Comparison of ENCODE assay signal across 29 mouse cellular contexts in genomic region chr11:116618666-116619065, GRCm38 (mm10). TPM values are rescaled to one million over a fixed set of nuclear protein-coding genes. Genes with fewer than 3 reads are reported as not detected.
DNase-seq lines count a peak whose midpoint lies in the region; ATAC-seq and TF ChIP-seq lines count a peak whose summit lies in the region.
"Had no signal": no experiment of that assay in that cellular context is flagged by ENCODE, and none has a peak within 500 bp of the region (broad histone marks: within the 10 kb centered on the region; RNA-seq: fewer than 3 reads in every experiment).

No protein-coding gene starts in this region.

- H3K9ac ChIP-seq in heart, adult 2 months (ENCODE audit: low read depth, low read length) = no peak overlapping the region
- H3K9ac ChIP-seq in liver, embryonic 11.5 days (ENCODE audit: low read depth, low read length) = no peak overlapping the region
- H3K9ac ChIP-seq in liver, postnatal 0 days (replicated peaks) = no peak overlapping the region
- no peak overlapping the region for H3K9ac ChIP-seq in hindbrain, embryonic 16.5 days (ENCODE audit: low read depth, low read length)
- H3K9ac ChIP-seq: forebrain, embryonic 15.5 days; heart, embryonic 15.5 days; hindbrain, embryonic 15.5 days; limb, embryonic 12.5 days; lung, embryonic 14.5 days had no signal

- H3K36me3 ChIP-seq in heart, adult 2 months (ENCODE audit: control insufficient read depth, insufficient read depth, low read length) = peaks cover 2% of the 10 kb centered on the region; the same call in 1 of the 2 replicates
- H3K36me3 ChIP-seq in liver, embryonic 11.5 days (ENCODE audit: control insufficient read depth, insufficient read depth, low read length) = no peaks in the 10 kb centered on the region
- no peaks in the 10 kb centered on the region; the same call in 1 of the 2 replicates for H3K36me3 ChIP-seq in liver, postnatal 0 days (replicated peaks; ENCODE audit: insufficient read depth, low read length)
- no peaks in the 10 kb centered on the region for H3K36me3 ChIP-seq in hindbrain, embryonic 16.5 days (ENCODE audit: control insufficient read depth, insufficient read depth, low read length)
- H3K36me3 ChIP-seq: forebrain, embryonic 15.5 days; heart, embryonic 15.5 days; hindbrain, embryonic 15.5 days; limb, embryonic 12.5 days; midbrain, embryonic 10.5 days had no signal

- no peaks in the 10 kb centered on the region for H3K27me3 ChIP-seq in heart, adult 2 months (ENCODE audit: control insufficient read depth, insufficient read depth, low read length)
- no peaks in the 10 kb centered on the region for H3K27me3 ChIP-seq in liver, embryonic 11.5 days (replicated peaks; ENCODE audit: control insufficient read depth, insufficient read depth, low read length)
- no peaks in the 10 kb centered on the region for H3K27me3 ChIP-seq in liver, postnatal 0 days (ENCODE audit: insufficient read depth, low read length)
- H3K27me3 ChIP-seq in hindbrain, embryonic 16.5 days (replicated peaks; ENCODE audit: control insufficient read depth, insufficient read depth, low read length) = peaks cover 6% of the 10 kb centered on the region
- H3K27me3 ChIP-seq: CH12.LX; heart, embryonic 15.5 days; Patski had no signal

- TF ChIP-seq EP300 in heart, adult 2 months (IDR thresholded peaks at IDR 0.05; ENCODE audit: insufficient read depth, low read depth, low read length) = no peak
- no peak for TF ChIP-seq EP300 in liver, postnatal 0 days (IDR thresholded peaks at IDR 0.05; ENCODE audit: low read depth)

- no peak for TF ChIP-seq CTCF in heart, adult 2 months (IDR thresholded peaks at IDR 0.05)
- TF ChIP-seq CTCF in liver, postnatal 0 days (IDR thresholded peaks at IDR 0.05; ENCODE audit: low read depth) = no peak

- no peak overlapping the region for H3K4me3 ChIP-seq in heart, adult 2 months
- no peak overlapping the region for H3K4me3 ChIP-seq in liver, embryonic 11.5 days (ENCODE audit: low read depth, low read length)
- no peak overlapping the region for H3K4me3 ChIP-seq in liver, postnatal 0 days (ENCODE audit: low read depth, low read length)
- H3K4me3 ChIP-seq in hindbrain, embryonic 16.5 days (ENCODE audit: low read length) = no peak overlapping the region
- H3K4me3 ChIP-seq: forebrain, embryonic 15.5 days; heart, embryonic 15.5 days; hindbrain, embryonic 15.5 days; limb, embryonic 12.5 days; midbrain, embryonic 10.5 days had no signal

- H3K9me3 ChIP-seq in liver, embryonic 11.5 days (ENCODE audit: control insufficient read depth, low read length) = no peaks in the 10 kb centered on the region
- H3K9me3 ChIP-seq in liver, postnatal 0 days (ENCODE audit: low read length) = no peaks in the 10 kb centered on the region
- H3K9me3 ChIP-seq in hindbrain, embryonic 16.5 days (ENCODE audit: control insufficient read depth, low read length) = no peaks in the 10 kb centered on the region
- H3K9me3 ChIP-seq: forebrain, embryonic 15.5 days; G1E; heart, embryonic 15.5 days; hindbrain, embryonic 15.5 days; limb, embryonic 12.5 days; midbrain, embryonic 10.5 days had no signal

- peaks cover 68% of the 10 kb centered on the region for H3K4me1 ChIP-seq in heart, adult 2 months (ENCODE audit: control insufficient read depth, insufficient read depth, low read length)
- H3K4me1 ChIP-seq in liver, embryonic 11.5 days (replicated peaks; ENCODE audit: control insufficient read depth, insufficient read depth, low read length) = peaks cover 90% of the 10 kb centered on the region
- peaks cover 92% of the 10 kb centered on the region for H3K4me1 ChIP-seq in liver, postnatal 0 days (ENCODE audit: insufficient read depth)
- peaks cover 26% of the 10 kb centered on the region for H3K4me1 ChIP-seq in hindbrain, embryonic 16.5 days (ENCODE audit: control insufficient read depth, insufficient read depth, low read depth, low read length)

- no peak for ATAC-seq in liver, embryonic 11.5 days (replicated peaks; ENCODE audit: low FRiP score)
- ATAC-seq in liver, postnatal 0 days = no peak
- ATAC-seq in hindbrain, embryonic 16.5 days = no peak
- ATAC-seq: forebrain, embryonic 15.5 days; intestine, embryonic 16.5 days; midbrain, embryonic 16.5 days; Patski had no signal

- intact Hi-C loops in heart, adult 2 months (cut with DNase I) = no loop called here
- intact Hi-C loops in heart, postnatal 25 days (cut with DNase I) = no loop called here

- no peak for TF ChIP-seq POLR2A in heart, adult 2 months (IDR thresholded peaks at IDR 0.05; ENCODE audit: insufficient read depth, low read depth, low read length)

- peak overlapping the region; percentile 89; the same call in 1 of the 2 replicates for H3K4me2 ChIP-seq in liver, embryonic 11.5 days
- 0 out of 2 replicates have a peak overlapping the region, but pooled peaks have one; percentile 2 for H3K4me2 ChIP-seq in liver, postnatal 0 days (ENCODE audit: low read depth, low read length)
- no peak overlapping the region for H3K4me2 ChIP-seq in hindbrain, embryonic 16.5 days (ENCODE audit: low read length)
- H3K4me2 ChIP-seq: forebrain, embryonic 15.5 days; heart, embryonic 15.5 days; hindbrain, embryonic 15.5 days had no signal

- H3K79me2 ChIP-seq in heart, adult 2 months (replicated peaks; ENCODE audit: control insufficient read depth, insufficient read depth, low read length) = peaks cover 8% of the 10 kb centered on the region

- peak overlapping the region; percentile 27; the same call in 1 of the 2 replicates for H3K27ac ChIP-seq in heart, adult 2 months
- 0 out of 2 replicates have a peak overlapping the region, but pooled peaks have one; percentile 42 for H3K27ac ChIP-seq in liver, embryonic 11.5 days (ENCODE audit: low read depth, low read length)
- H3K27ac ChIP-seq in liver, postnatal 0 days (ENCODE audit: low read depth) = no peak overlapping the region
- H3K27ac ChIP-seq in hindbrain, embryonic 16.5 days (ENCODE audit: low read depth, low read length) = no peak overlapping the region
- H3K27ac ChIP-seq: forebrain, embryonic 15.5 days; heart, embryonic 15.5 days; hindbrain, embryonic 15.5 days; kidney, postnatal 0 days; limb, embryonic 12.5 days; midbrain, embryonic 10.5 days had no signal

- 87% methylated on average over 7 of the region's 7 CpGs for WGBS in heart, adult 2 months
- WGBS in liver, embryonic 11.5 days = 70% methylated on average over 7 of the region's 7 CpGs
- WGBS in liver, postnatal 0 days (ENCODE audit: insufficient replicate concordance) = 77% methylated on average over 7 of the region's 7 CpGs
- WGBS in hindbrain, embryonic 16.5 days = 90% methylated on average over 7 of the region's 7 CpGs

- DNase-seq in heart, adult 2 months = no peak
- DNase-seq in heart, postnatal 25 days (ENCODE audit: low spot score) = no peak
- peak; percentile 63 for DNase-seq in 416B (ENCODE audit: low read depth)
- no peak for DNase-seq in liver, embryonic 11.5 days (ENCODE audit: low spot score)
- no peak for DNase-seq in liver, postnatal 0 days
- no peak for DNase-seq in frontal cortex, adult 2 months (ENCODE audit: extremely low spot score in 1 of 2, low spot score in 1 of 2)
- DNase-seq: adrenal gland, postnatal 36 days; gastrocnemius, postnatal 14 days; heart, postnatal 4 days; lung, embryonic 14.5 days; thymus, adult 18-20 months; thymus, postnatal 4 days had no signal

RNA-seq across cellular contexts. Expression of gene Rhbdf2, which starts 8.2 kb away (rescaled TPM):
- 10 to 100 TPM; 10.8 to 11.2 TPM for total RNA-seq in heart, adult 2 months (2021)
- 19.2 and 22.3 TPM in 2 replicates for polyA plus RNA-seq in heart, adult 2 months (2012; rRNA removed)
- 10 to 100 TPM; 10.6 to 12.8 TPM for total RNA-seq in heart, postnatal 25 days (2021)
- 9.9 and 10.6 TPM in 2 replicates for polyA plus RNA-seq in liver, embryonic 11.5 days (2014; fragmentation: Nextera tagmentation; extraction: Ambion mirVana)
- 4.9 and 6.2 TPM in 2 replicates for polyA plus RNA-seq in liver, postnatal 0 days (2015; fragmentation: Nextera tagmentation; extraction: Ambion mirVana)
- 1.8 and 2.0 TPM in 2 replicates for polyA plus RNA-seq in frontal cortex, adult 2 months (2012; rRNA removed)
- 1.7 and 2.1 TPM in 2 replicates for polyA plus RNA-seq in hindbrain, embryonic 16.5 days (2015; fragmentation: Nextera tagmentation; extraction: Ambion mirVana)

RNA-seq across cellular contexts. Expression of gene Aanat, which starts 32.4 kb away (rescaled TPM):
- not detected for total RNA-seq in heart, adult 2 months (2021)
- polyA plus RNA-seq in heart, adult 2 months (2012; rRNA removed) = not detected in 2 replicates
- not detected for total RNA-seq in heart, postnatal 25 days (2021)
- not detected in 2 replicates for polyA plus RNA-seq in liver, embryonic 11.5 days (2014; fragmentation: Nextera tagmentation; extraction: Ambion mirVana)
- not detected in 2 replicates for polyA plus RNA-seq in liver, postnatal 0 days (2015; fragmentation: Nextera tagmentation; extraction: Ambion mirVana)
- polyA plus RNA-seq in frontal cortex, adult 2 months (2012; rRNA removed) = 2.1 and 2.8 TPM in 2 replicates
- polyA plus RNA-seq in hindbrain, embryonic 16.5 days (2015; fragmentation: Nextera tagmentation; extraction: Ambion mirVana) = 0.51 and 0.55 TPM in 2 replicates
- total RNA-seq: adrenal gland, adult 18-20 months; adrenal gland, postnatal 36 days; CH12.LX; G1E; gastrocnemius, postnatal 14 days; heart, adult 8-10 months; heart, postnatal 4 days; neutrophil, adult 5-6 weeks had no signal
- polyA plus RNA-seq: G1E; heart, embryonic 15.5 days; hindbrain, embryonic 15.5 days; intestine, embryonic 16.5 days; kidney, postnatal 0 days; limb, embryonic 12.5 days; lung, embryonic 14.5 days; midbrain, embryonic 10.5 days; Patski; small intestine, adult 2 months; stomach, embryonic 16.5 days had no signal

RNA-seq across cellular contexts. Expression of gene Prcd, which starts 34.7 kb away (rescaled TPM):
- total RNA-seq in heart, adult 2 months (2021) = 1 to 10 TPM; 1.1 to 1.3 TPM
- polyA plus RNA-seq in heart, adult 2 months (2012; rRNA removed) = 0.76 and 1.1 TPM in 2 replicates
- 1 to 10 TPM; 1.0 to 1.6 TPM for total RNA-seq in heart, postnatal 25 days (2021)
- polyA plus RNA-seq in liver, embryonic 11.5 days (2014; fragmentation: Nextera tagmentation; extraction: Ambion mirVana) = 0.62 and 0.74 TPM in 2 replicates
- 0.32 TPM in 1 of 2 replicates, not detected in the other for polyA plus RNA-seq in liver, postnatal 0 days (2015; fragmentation: Nextera tagmentation; extraction: Ambion mirVana)
- polyA plus RNA-seq in frontal cortex, adult 2 months (2012; rRNA removed) = 5.7 and 6.4 TPM in 2 replicates
- 3.1 and 4.2 TPM in 2 replicates for polyA plus RNA-seq in hindbrain, embryonic 16.5 days (2015; fragmentation: Nextera tagmentation; extraction: Ambion mirVana)
- total RNA-seq: CH12.LX; neutrophil, adult 5-6 weeks had no signal

RNA-seq across cellular contexts. Expression of gene Cygb, which starts 35.4 kb away (rescaled TPM):
- 10 to 100 TPM; 42.5 to 50.3 TPM for total RNA-seq in heart, adult 2 months (2021)
- 55.0 and 66.1 TPM in 2 replicates for polyA plus RNA-seq in heart, adult 2 months (2012; rRNA removed)
- total RNA-seq in heart, postnatal 25 days (2021) = 10 to 100 TPM; 34.8 to 49.8 TPM
- 2.0 and 2.5 TPM in 2 replicates for polyA plus RNA-seq in liver, embryonic 11.5 days (2014; fragmentation: Nextera tagmentation; extraction: Ambion mirVana)
- polyA plus RNA-seq in liver, postnatal 0 days (2015; fragmentation: Nextera tagmentation; extraction: Ambion mirVana) = 3.6 and 3.7 TPM in 2 replicates
- 55.3 and 57.6 TPM in 2 replicates for polyA plus RNA-seq in frontal cortex, adult 2 months (2012; rRNA removed)
- polyA plus RNA-seq in hindbrain, embryonic 16.5 days (2015; fragmentation: Nextera tagmentation; extraction: Ambion mirVana) = 34.4 and 37.4 TPM in 2 replicates
- total RNA-seq: CH12.LX, G1E had no signal

RNA-seq across cellular contexts. Expression of gene Ube2o, which starts 37.4 kb away (rescaled TPM):
- 10 to 100 TPM; 24.8 to 36.3 TPM for total RNA-seq in heart, adult 2 months (2021)
- 22.6 and 26.4 TPM in 2 replicates for polyA plus RNA-seq in heart, adult 2 months (2012; rRNA removed)
- total RNA-seq in heart, postnatal 25 days (2021) = 10 to 100 TPM; 31.4 to 37.1 TPM
- 13.5 and 13.9 TPM in 2 replicates for polyA plus RNA-seq in liver, embryonic 11.5 days (2014; fragmentation: Nextera tagmentation; extraction: Ambion mirVana)
- polyA plus RNA-seq in liver, postnatal 0 days (2015; fragmentation: Nextera tagmentation; extraction: Ambion mirVana) = 15.2 and 16.3 TPM in 2 replicates
- 77.1 and 86.0 TPM in 2 replicates for polyA plus RNA-seq in frontal cortex, adult 2 months (2012; rRNA removed)
- 16.4 and 16.6 TPM in 2 replicates for polyA plus RNA-seq in hindbrain, embryonic 16.5 days (2015; fragmentation: Nextera tagmentation; extraction: Ambion mirVana)

Comparison
In these comparisons a context has a peak if more than half of its experiments do, and no peak if none do; other contexts are left out.
1. H3K27ac ChIP-seq: peak in heart, adult 2 months (single experiment) and liver, embryonic 11.5 days (single experiment); none in liver, postnatal 0 days (single experiment) and hindbrain, embryonic 16.5 days (single experiment).